Mouse (Mus musculus): Measurements from ENCODE around the gene Alg1. TPM values are rescaled to one million over a fixed set of nuclear protein-coding genes. Genes with fewer than 3 reads are reported as not detected.

Alg1 gene
- polyA plus RNA-seq, 1 experiment from 2014 or later, result 32.5 TPM

DNA sequence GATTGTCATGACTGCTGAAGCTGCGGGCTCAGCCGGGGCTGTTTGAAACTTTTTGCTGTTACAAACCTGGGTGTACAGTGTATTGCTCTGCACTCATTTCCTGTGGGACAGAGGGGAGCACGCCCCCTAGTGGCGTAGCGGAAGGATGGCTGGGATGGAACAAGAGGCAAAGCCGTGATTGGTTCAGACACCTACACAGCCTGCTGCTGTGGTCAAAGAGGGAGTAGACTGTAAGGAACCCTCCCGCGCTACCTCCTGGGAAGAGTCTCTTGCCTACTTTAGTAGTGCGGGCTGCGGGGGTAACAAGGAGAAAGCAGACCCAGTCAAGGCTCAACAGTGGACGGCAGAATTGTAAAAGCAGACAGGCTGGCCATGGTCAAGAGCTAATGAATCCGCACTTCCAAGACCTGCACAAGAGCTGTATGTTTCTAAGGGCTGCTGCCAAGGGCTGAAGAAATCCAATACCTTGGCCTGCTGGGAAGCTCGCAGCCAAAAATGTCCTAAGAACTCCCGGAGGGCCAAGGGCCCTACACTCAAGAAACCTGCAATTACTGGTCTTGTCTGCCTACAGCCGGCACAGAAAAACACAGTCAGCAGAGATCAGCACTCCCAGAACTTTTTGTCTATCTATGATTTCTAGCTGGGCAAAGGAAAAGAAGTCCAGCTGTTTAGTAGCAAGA is 21.1 kb downstream of the Alg1 start:
- ATAC-seq (ENCODE audit: insufficient read depth, low FRiP score), result peak; percentile 70
- H3K9me3 ChIP-seq (replicated peaks; ENCODE audit: control insufficient read depth, low read length), result no peaks in the 10 kb centered on the region
- WGBS, result 4% methylated on average over 15 of the region's 15 CpGs
- peak overlapping the region; percentile 78 for H3K4me3 ChIP-seq (replicated peaks; ENCODE audit: low read length)
- H3K4me1 ChIP-seq (ENCODE audit: control insufficient read depth, insufficient read depth, low read length), result peaks cover 12% of the 10 kb centered on the region
- H3K27ac ChIP-seq (ENCODE audit: low read length), result peak overlapping the region; percentile 64
- peak overlapping the region; percentile 87 for H3K9ac ChIP-seq (ENCODE audit: low read length)
- no peaks in the 10 kb centered on the region for H3K36me3 ChIP-seq (ENCODE audit: control insufficient read depth, insufficient read depth, low read length)
- H3K27me3 ChIP-seq (ENCODE audit: control insufficient read depth, insufficient read depth, low read length), result no peaks in the 10 kb centered on the region
- peak overlapping the region; percentile 65 for H3K4me2 ChIP-seq (ENCODE audit: low read depth, low read length)

DNA sequence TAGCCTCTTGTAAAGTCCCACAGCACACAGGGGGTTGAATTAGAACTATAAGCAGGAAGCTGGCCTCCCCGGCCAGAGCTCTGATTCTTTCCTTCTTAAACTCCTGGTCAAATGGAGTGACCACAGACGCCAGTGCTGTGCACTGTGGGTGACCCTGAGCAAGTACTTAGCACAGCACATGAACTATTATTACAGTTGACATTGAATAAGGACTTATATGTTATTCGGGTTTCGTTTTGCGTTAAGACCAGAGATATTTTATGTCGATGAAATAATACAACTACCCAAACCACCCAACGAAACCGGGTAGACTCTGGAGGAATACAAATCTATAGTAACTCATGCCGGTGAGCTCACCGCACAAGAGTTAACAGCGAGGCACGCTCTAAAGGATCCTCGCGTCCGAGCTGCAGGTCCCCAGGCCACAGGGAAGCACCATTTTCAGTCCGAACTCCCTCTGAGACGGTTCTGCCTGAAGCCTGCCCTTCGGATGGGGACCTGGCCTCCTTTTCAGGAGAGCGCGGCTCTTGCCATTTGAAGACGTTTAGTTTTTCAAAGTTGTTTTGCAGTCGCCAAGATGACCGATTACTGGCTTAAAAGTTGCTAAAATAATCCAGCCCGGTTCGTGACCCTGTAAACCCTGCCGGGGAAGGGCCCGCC is 21.8 kb downstream of the Alg1 start:
- peak overlapping the region; percentile 87 for H3K9ac ChIP-seq (ENCODE audit: low read length)
- peak overlapping the region; percentile 65 for H3K4me2 ChIP-seq (ENCODE audit: low read depth, low read length)
- peak overlapping the region; percentile 64 for H3K27ac ChIP-seq (ENCODE audit: low read length)
- peaks cover 12% of the 10 kb centered on the region for H3K4me1 ChIP-seq (ENCODE audit: control insufficient read depth, insufficient read depth, low read length)
- H3K9me3 ChIP-seq (replicated peaks; ENCODE audit: control insufficient read depth, low read length), result no peaks in the 10 kb centered on the region
- peak overlapping the region; percentile 78 for H3K4me3 ChIP-seq (replicated peaks; ENCODE audit: low read length)
- H3K36me3 ChIP-seq (ENCODE audit: control insufficient read depth, insufficient read depth, low read length), result no peaks in the 10 kb centered on the region
- 2% methylated on average over 27 of the region's 27 CpGs for WGBS
- no peak for ATAC-seq (ENCODE audit: insufficient read depth, low FRiP score)
- no peaks in the 10 kb centered on the region for H3K27me3 ChIP-seq (ENCODE audit: control insufficient read depth, insufficient read depth, low read length)

DNA sequence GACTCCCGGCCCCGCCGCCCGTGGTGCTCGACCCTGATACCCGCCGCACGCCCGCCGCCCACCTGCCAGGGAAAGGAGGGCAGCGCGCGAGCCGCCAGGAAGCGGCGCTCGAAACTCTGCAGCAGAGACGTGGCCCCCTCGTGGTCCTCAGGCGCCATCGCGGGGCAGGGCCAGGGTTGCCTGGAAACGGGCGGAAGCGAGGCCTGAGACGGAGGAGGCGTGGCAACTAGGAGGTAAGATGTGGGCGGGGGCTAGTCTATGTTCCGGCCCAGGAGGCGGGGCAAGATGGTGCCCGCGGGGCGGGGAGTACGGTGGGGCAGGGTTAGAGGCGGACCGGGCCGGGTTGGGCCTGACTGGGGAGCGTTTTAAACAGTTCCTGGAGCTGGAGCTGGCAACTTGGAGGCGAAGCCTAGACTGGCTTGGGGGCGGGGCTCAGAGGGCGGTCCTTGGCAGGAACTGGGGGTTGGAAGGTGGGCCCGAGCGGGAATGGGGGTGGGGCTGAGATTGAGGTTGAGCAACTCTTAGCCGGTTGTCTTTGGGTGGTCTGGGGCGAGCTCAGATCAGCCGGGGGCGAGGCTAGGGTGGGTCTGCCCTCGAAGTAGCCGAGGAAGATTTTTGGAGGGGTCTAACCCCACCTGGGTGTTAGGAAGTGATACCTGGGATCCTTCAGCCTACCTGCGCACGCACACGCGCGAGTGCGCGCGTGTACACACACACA is 22.5 kb downstream of the Alg1 start, which contains the start of gene Eef2kmt:
Gene Eef2kmt (minus strand): TSS at position 205 of the 718 bp plus-strand sequence.
- Histone ChIP-seq H3K4me2 (ENCODE audit: low read depth, low read length) (peak within 1 kb of the TSS; percentile 65), H3K36me3 (ENCODE audit: control insufficient read depth, insufficient read depth, low read length) (no peaks in the 10 kb centered on the region), H3K27ac (ENCODE audit: low read length) (peak within 1 kb of the TSS; percentile 64), H3K9ac (ENCODE audit: low read length) (peak within 1 kb of the TSS; percentile 87), H3K27me3 (ENCODE audit: control insufficient read depth, insufficient read depth, low read length) (no peaks in the 10 kb centered on the region), H3K4me3 (replicated peaks; ENCODE audit: low read length) (peak within 1 kb of the TSS; percentile 78), H3K9me3 (replicated peaks; ENCODE audit: control insufficient read depth, low read length) (no peaks in the 10 kb centered on the region), H3K4me1 (ENCODE audit: control insufficient read depth, insufficient read depth, low read length) (peaks cover 12% of the 10 kb centered on the region)
- WGBS, result 1% methylated on average over 57 of the region's 57 CpGs
- ATAC-seq (ENCODE audit: insufficient read depth, low FRiP score), result peak; percentile 98

- H3K4me1 ChIP-seq (ENCODE audit: control insufficient read depth, insufficient read depth, low read length), result no peaks in the 10 kb centered on the region
- WGBS, result 61% methylated on average over 8 of the region's 8 CpGs
- H3K27me3 ChIP-seq (ENCODE audit: control insufficient read depth, insufficient read depth, low read length), result no peaks in the 10 kb centered on the region
- H3K9me3 ChIP-seq (replicated peaks; ENCODE audit: control insufficient read depth, low read length), result no peaks in the 10 kb centered on the region
- no peak overlapping the region for H3K9ac ChIP-seq (ENCODE audit: low read length)
- H3K27ac ChIP-seq (ENCODE audit: low read length), result no peak overlapping the region
- H3K4me2 ChIP-seq (ENCODE audit: low read depth, low read length), result no peak overlapping the region
- no peaks in the 10 kb centered on the region for H3K36me3 ChIP-seq (ENCODE audit: control insufficient read depth, insufficient read depth, low read length)
- no peak for ATAC-seq (ENCODE audit: insufficient read depth, low FRiP score)
- no peak overlapping the region for H3K4me3 ChIP-seq (replicated peaks; ENCODE audit: low read length)
These were observed 29.7 kb downstream of the Alg1 start for GRCm38 (mm10) chr16:5263156-5263555.

GRCm38 (mm10) chr16:5263926-5264325 is 30.5 kb downstream of the Alg1 start:
- H3K4me3 ChIP-seq (replicated peaks; ENCODE audit: low read length), result no peak overlapping the region
- 80% methylated on average over 7 of the region's 7 CpGs for WGBS
- H3K27me3 ChIP-seq (ENCODE audit: control insufficient read depth, insufficient read depth, low read length), result no peaks in the 10 kb centered on the region
- H3K9me3 ChIP-seq (replicated peaks; ENCODE audit: control insufficient read depth, low read length), result no peaks in the 10 kb centered on the region
- no peaks in the 10 kb centered on the region for H3K36me3 ChIP-seq (ENCODE audit: control insufficient read depth, insufficient read depth, low read length)
- H3K4me1 ChIP-seq (ENCODE audit: control insufficient read depth, insufficient read depth, low read length), result no peaks in the 10 kb centered on the region
- no peak overlapping the region for H3K27ac ChIP-seq (ENCODE audit: low read length)
- ATAC-seq (ENCODE audit: insufficient read depth, low FRiP score), result no peak
- H3K9ac ChIP-seq (ENCODE audit: low read length), result no peak overlapping the region
- H3K4me2 ChIP-seq (ENCODE audit: low read depth, low read length), result no peak overlapping the region

DNA sequence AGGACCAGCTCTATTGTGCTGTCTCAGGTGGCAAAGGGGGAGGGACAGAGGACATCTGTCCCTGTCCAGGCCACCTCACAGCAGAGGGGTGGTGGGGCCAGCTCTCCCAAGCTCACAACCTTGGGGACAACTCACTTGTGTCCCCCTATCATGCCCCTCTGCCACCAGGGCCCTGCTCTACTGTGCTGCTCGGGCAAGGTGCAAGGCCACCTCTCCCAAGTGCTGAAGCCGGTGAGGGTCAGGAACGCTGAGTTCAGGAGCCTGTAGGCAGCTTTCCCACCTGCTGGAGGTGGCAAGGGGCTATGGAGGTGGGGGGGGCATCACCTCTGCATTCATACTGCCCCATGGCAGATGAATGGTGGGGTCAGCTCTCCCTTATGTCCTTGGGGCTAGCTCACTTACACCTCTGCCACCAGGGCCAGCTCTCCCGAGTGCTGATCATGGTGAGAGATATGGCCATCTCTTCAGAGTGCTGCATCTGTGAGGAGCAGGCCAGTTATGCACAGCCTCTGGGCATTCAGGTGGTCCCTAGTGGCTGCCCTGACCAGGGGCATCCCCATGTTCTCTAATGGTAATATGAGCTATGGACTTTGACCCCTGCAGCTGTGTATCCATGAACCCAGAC is 38.1 kb downstream of the Alg1 start:
- Histone ChIP-seq H3K36me3 (ENCODE audit: control insufficient read depth, insufficient read depth, low read length) (no peaks in the 10 kb centered on the region), H3K4me1 (ENCODE audit: control insufficient read depth, insufficient read depth, low read length) (no peaks in the 10 kb centered on the region), H3K4me2 (ENCODE audit: low read depth, low read length) (no peak overlapping the region), H3K9me3 (replicated peaks; ENCODE audit: control insufficient read depth, low read length) (no peaks in the 10 kb centered on the region), H3K27ac (ENCODE audit: low read length) (no peak overlapping the region), H3K4me3 (replicated peaks; ENCODE audit: low read length) (no peak overlapping the region), H3K9ac (ENCODE audit: low read length) (no peak overlapping the region), H3K27me3 (ENCODE audit: control insufficient read depth, insufficient read depth, low read length) (no peaks in the 10 kb centered on the region)
- peak; percentile 40 for ATAC-seq (ENCODE audit: insufficient read depth, low FRiP score)
- WGBS, result 72% methylated on average over 4 of the region's 4 CpGs

GRCm38 (mm10) chr16:5272371-5272770 is 39.0 kb downstream of the Alg1 start:
- no peak overlapping the region for H3K4me3 ChIP-seq (replicated peaks; ENCODE audit: low read length)
- H3K27me3 ChIP-seq (ENCODE audit: control insufficient read depth, insufficient read depth, low read length), result no peaks in the 10 kb centered on the region
- H3K9ac ChIP-seq (ENCODE audit: low read length), result no peak overlapping the region
- H3K27ac ChIP-seq (ENCODE audit: low read length), result no peak overlapping the region
- WGBS, result 78% methylated on average over 3 of the region's 3 CpGs
- H3K36me3 ChIP-seq (ENCODE audit: control insufficient read depth, insufficient read depth, low read length), result no peaks in the 10 kb centered on the region
- H3K9me3 ChIP-seq (replicated peaks; ENCODE audit: control insufficient read depth, low read length), result no peaks in the 10 kb centered on the region
- H3K4me1 ChIP-seq (ENCODE audit: control insufficient read depth, insufficient read depth, low read length), result no peaks in the 10 kb centered on the region
- H3K4me2 ChIP-seq (ENCODE audit: low read depth, low read length), result no peak overlapping the region
- ATAC-seq (ENCODE audit: insufficient read depth, low FRiP score), result no peak

- 85% methylated on average over 5 of the region's 5 CpGs for WGBS
- no peak for ATAC-seq (ENCODE audit: insufficient read depth, low FRiP score)
- Histone ChIP-seq H3K27me3 (ENCODE audit: control insufficient read depth, insufficient read depth, low read length) (no peaks in the 10 kb centered on the region), H3K36me3 (ENCODE audit: control insufficient read depth, insufficient read depth, low read length) (no peaks in the 10 kb centered on the region), H3K9me3 (replicated peaks; ENCODE audit: control insufficient read depth, low read length) (no peaks in the 10 kb centered on the region), H3K4me2 (ENCODE audit: low read depth, low read length) (no peak overlapping the region), H3K27ac (ENCODE audit: low read length) (no peak overlapping the region), H3K4me3 (replicated peaks; ENCODE audit: low read length) (no peak overlapping the region), H3K4me1 (ENCODE audit: control insufficient read depth, insufficient read depth, low read length) (no peaks in the 10 kb centered on the region), H3K9ac (ENCODE audit: low read length) (no peak overlapping the region)
These were observed 46.3 kb downstream of the Alg1 start for GRCm38 (mm10) chr16:5279571-5280222.
